Mouse (Mus musculus): ENCODE data around the gene Rabepk.

DNA sequence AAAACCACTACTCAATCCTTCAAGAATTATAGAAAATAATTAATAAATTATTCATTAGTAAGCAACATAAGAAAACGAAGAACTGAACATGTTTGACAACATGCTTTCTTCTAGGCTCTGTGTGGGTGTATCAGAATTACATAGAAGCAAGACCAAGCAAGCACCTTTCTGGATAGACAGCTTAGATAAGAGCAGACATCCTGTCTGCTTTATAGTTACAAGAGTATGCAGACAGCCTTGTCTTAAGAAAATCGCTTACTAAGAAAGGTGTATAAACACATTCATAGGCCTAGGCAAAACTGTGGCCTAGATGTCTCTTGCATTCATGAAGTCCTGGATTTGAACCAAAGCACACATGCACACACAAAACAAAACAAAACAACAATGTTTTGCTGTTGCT, 54.0 kb downstream of the Rabepk start:
- TF ChIP-seq CTCF (IDR thresholded peaks at IDR 0.05; ENCODE audit: borderline replicate concordance, insufficient read depth, low read depth, low read length): no peak
- TF ChIP-seq POLR2A (IDR thresholded peaks at IDR 0.05; ENCODE audit: borderline replicate concordance, insufficient read depth, low read length): no peak
